Mouse (Mus musculus): Measurements from ENCODE around the gene H13.
A peak's percentile ranks its signal among the peaks of the same experiment; 100 is the strongest.

The H13 gene

DNA sequence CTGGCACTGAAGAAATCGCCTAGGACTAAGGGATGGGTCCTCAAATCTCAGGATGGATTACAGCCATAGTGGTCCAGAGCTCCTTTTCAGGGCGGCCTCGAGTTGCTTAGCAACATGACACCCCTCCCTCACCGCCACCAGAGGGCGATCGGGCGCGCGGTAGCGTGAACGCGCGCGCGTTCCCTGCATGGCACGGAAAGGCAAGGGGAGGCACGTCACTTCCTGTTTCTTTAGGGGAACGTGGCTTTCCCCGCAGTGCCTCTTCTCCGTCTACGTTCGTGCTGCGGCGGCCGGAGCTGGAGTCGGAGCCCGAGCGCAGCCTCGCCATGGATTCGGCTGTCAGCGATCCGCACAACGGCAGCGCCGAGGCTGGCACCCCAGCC, at the start of gene H13:
Gene H13 (plus strand): TSS at position 206 of the 383 bp plus-strand sequence.
- DNase-seq: peak; percentile 88 to 92

DNA sequence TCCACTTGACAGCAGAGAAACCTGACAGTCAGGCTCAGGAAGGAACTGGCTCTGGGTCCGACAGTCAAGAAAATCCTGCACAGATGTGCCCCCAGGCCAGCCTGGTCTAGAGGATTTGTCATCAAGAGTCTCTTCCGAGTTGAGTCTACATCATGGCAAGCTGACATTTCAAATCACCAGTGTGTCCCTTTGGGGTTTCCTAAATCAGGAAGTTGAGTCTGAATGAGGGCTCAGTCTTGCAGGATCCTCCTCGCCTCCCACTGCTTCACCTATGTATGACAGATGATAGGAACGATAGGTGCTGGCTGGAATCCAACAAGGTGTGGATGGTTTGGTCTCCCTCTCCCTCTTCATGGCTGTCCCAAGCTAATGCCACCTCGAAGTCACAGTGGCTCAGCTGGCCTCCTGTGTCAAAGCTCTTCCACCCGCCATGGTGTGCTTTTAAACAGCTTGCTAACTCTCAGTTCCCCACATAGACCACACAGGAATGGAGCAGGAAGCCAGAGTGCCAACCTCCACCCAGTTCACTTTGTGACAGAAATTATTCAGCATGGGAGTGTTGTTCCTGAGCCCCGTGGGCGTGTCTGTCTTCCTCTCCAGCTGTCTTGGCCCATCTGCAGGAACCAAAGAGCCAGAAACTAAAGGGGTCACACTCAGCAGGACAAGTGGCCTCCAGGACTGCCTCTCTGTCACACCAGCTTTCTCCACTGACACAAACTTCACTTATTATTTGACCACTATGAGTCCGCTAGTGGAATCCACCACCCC, 48.7 kb upstream of the H13 start:
- DNase-seq: peak; percentile 36 to 47

- DNase-seq: no peak
Observed at GRCm38 (mm10) chr2:152622151-152622550, 47.1 kb upstream of the H13 start.

DNA sequence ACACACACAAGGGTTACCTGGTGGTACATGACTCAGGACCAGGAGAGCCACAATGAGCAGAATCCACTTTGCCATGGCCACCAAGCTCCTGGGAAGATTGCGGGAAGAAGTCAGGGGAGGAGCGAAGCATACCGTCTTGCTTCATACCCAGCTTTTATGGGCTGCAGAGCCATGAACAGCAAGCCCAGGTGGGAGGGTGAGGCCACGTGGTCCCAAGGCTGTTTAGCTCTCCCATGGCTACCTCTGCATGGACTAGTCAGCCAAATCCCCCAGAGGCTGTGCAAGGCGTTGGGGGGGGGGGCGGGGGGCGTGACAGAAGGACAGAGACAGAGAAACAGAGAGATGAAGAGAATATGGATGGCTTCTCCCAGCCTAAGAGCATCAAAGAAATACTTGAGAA, 46.3 kb upstream of the H13 start, which contains the start of gene Defb25:
Gene Defb25 (minus strand): TSS at position 101 of the 400 bp plus-strand sequence.
- DNase-seq: no peak

DNA sequence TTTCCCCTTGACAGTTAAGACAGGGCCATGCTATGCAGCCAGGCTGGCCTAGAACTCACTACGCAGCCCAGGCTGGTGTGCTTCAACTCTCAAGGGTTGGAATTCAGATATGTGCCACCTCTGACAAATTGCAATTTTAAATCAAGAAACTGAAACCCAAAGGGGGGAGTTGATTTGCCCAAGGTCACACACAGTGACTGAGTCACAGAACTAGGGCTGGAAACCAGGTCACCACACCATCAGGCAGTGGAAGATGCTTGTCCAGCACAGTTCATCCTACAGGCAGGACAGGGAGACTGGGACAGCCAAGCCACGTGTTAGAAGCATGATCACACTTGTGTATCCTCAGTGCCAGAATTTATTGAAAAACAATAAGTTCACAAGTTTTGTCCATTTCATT, 44.7 kb upstream of the H13 start:
- DNase-seq: no peak

- no peak for DNase-seq
Observed at GRCm38 (mm10) chr2:152625256-152625655, 44.0 kb upstream of the H13 start.

DNA sequence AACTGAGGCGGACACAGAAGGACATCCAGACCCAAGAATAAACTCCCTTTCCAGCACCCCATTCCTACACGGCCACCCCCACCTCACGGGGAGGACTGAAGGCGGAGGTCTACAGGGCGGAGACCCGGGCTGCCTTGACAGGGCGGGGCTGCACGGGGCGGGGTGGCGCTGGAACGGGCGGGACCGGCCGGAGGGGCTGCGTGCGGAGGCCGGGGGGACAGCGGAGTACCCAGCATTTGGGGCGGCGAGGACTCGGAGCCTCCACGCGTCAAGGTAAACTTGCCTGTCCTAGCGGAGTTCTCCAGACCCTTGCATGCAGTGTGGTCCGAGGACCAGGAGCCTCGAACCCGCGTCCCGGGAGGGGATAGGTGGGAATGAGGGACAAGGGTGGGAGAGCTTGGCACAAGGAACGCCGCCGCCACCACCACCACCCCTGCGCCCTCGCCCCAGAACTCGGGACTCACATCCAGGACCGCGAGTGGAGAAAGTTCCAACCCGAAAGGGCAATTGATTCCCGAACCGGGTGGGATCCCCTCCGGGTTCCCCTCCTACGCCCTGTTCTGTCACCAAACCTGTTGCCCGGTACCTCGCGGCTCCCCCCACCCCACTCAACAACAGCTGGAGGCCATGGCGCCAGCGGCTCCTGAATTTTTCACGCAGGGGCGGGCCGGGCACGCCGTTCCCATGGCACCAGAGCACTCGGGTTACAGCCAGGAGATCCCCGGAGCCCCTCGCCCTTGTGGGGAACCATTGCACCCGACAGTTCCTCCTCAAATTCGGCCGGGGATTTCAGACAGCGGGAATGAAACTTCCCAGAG, 42.3 kb upstream of the H13 start, which contains the start of gene Rem1:
Gene Rem1 (plus strand): TSS at position 178 of the 818 bp plus-strand sequence.
- DNase-seq: peak in 1 of 2 experiments; percentile 24

GRCm38 (mm10) chr2:152628066-152628465, 41.2 kb upstream of the H13 start:
- DNase-seq: no peak

DNA sequence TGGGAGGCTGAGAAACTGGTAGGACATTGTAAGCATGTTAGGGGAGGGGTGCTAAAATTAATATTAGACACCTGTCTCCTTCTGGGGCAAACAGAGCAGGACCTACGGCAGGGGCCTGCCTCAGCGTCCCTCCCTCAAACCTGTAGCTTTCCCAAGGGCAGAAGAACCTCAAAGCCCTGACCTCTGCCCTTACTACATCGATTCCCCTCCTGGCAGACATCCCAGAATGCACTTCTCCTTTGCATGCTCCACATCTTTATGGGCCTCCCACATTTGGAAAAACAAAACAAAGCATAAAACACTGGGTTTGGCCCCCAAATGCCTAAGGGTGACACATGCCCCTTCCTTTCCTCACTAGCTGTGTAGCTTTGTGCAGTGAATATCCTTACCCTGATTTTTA, 40.0 kb upstream of the H13 start:
- DNase-seq: no peak

- no peak for DNase-seq
Observed at GRCm38 (mm10) chr2:152629904-152630303, 39.4 kb upstream of the H13 start.

- DNase-seq: no peak
Observed at GRCm38 (mm10) chr2:152633334-152633733, 35.9 kb upstream of the H13 start.

DNA sequence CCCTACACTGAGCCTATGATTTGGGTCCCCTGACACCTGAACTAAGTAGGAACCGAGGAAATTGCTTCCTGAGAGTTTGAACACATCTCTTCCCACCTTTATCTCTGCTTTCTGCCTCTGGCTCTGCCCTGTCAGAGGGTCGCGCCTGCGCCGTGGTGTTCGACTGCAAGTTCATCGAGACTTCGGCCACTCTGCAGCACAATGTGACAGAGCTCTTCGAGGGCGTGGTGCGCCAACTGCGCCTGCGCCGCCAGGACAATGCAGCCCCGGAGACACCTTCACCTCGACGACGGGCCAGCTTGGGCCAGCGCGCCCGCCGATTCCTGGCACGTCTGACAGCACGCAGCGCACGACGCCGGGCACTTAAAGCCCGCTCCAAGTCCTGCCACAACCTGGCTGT, 35.0 kb upstream of the H13 start:
- DNase-seq: no peak

DNA sequence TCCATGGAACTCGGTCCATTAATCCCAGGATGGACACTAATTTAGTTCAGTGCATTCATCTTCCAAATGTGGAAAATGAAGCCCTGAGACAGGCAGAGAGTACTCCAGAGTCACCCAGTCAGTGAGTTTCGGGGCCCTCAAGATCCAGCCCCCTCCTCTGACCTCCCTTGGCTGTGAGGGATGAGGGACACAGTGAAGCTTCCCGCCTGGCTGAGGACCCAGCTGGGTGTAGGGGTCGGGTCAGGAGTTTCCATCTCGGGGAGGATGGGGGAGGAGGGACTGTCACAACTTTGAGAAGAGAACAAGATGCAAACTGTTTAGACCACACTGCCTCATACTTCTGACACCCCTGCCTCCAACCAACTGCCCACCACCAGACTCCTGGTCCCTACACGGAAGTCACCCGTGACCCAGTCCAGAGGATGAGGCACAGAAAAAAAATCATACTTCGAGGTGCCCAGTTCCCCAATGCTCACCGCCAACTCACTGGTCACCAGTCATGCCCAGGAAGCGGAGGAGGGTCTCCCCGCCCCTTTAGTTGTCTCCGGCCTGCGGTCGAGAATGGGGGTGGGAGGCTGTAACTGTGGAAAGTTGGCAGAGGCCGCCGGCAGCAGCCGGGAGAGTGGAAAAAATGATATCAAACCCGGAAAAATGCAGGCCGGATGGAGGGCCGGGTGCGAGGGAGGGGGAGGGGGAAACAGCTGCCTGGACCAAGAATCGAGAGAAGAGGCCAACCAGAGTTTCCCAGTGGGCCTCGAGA, 32.8 kb upstream of the H13 start:
- DNase-seq: peak; percentile 72 to 73

- no peak for DNase-seq
Observed at GRCm38 (mm10) chr2:152637006-152637322, 32.3 kb upstream of the H13 start.

- no peak for DNase-seq
Observed at GRCm38 (mm10) chr2:152637381-152637780, 31.9 kb upstream of the H13 start.

DNA sequence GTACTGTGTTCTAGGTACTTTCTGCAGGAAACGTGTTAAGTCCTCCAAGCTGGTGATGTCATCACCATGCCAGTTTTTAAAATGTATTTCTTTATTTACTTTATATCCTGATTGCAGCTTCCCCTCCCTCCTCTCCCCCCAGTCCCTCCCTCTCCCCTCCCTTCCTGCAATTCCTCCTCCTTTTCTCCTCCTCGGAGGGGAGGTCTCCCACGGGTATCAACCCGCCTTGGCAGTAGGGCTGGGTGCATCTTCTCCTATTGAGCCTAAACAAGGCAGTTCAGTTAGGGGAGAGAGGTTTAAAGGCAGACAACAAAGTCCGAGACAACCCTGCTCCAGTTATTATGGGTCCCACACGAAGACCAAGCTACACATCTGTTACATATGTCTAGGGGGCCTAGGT, 30.4 kb upstream of the H13 start:
- no peak for DNase-seq

- peak in 1 of 2 experiments; percentile 33 for DNase-seq
Observed at GRCm38 (mm10) chr2:152639406-152640113, 29.7 kb upstream of the H13 start.

- peak; percentile 73 to 75 for DNase-seq
Observed at GRCm38 (mm10) chr2:152652901-152653620, 16.2 kb upstream of the H13 start.

GRCm38 (mm10) chr2:152653874-152654715, 15.2 kb upstream of the H13 start:
- no peak for DNase-seq

DNA sequence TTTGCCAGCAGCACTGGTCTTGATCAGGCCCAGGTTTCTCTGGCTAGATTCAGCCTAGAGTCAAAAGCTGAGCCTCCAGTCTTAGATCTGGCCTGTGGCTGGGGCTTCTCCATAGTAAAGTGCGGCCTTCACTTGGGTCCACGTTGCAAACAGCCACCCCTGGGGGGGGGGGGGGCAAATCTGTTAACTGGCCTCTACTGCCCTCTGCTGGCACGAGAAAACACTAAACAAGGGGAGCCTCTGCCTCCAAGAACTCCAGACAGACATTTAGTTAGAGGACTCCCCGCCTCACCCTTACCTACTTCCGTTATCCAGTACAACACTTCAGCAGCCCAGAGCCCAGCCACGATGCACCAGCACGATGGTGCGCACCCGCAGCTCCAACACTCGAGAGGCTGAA, 11.9 kb upstream of the H13 start:
- no peak for DNase-seq

DNA sequence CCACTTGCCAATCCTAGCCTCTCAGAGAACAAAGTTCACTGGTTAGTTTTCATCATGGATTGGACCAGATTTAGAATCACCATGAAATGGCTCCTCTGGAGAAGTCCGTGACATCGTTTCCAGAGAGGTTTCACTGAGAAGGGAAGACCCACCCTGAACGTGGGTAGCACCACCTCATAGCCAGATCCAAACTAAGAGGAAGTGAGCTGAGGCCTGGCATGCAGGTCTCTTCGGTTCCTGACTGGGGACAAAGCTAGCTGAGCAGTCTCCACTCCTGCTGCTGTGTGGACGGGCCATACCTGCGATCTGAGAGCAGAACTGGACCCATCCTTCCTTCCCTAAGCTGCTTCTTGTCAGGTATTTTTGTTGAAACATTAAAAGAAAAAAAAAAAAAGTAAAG, 8.1 kb upstream of the H13 start:
- DNase-seq: no peak

All from lung, adult 18-20 months (tissue).